Comparison of ENCODE assay signal across 8 mouse cellular contexts in the genomic region with DNA sequence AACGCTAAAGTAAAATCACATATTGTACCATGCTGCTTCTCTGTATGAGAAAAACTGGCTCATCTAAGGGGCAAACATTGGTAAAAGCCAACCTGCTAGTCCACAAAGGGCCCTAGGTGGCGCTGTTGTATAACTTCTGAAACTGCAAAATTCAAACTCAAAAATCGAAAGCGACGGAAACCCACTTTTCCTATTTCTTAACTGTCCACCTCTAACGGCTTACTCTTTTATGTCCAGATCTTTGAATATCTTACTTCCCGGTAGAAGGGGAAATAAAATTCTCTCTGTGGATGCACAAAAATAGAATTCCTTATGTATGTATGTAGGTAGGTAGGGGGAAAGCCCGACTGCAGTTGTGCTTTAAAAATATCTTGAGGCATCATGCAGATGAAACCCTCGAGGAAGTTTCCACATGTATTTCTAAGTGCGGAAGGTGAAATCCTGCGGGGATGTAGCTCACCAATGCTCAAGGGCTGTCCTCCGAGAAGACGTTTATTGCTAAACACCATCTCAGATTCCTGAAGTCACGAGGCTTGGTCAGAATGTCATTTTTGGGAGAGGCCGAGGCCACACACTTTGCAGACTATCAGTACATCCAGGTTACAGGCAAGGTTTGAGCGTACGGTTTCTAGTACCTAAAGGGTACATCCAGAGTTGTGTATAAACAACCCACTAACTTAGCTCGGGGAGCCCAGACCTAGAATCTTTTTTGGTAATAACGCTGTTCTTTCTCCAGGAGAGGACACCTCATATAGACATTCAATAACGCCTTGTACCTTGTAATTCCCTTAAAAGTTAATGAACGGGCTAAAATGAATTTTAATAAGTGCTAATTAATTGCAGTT.
A peak's percentile ranks its signal among the peaks of the same experiment; 100 is the strongest.
DNase-seq lines count a peak whose midpoint lies in the region; ATAC-seq and TF ChIP-seq lines count a peak whose summit lies in the region.

No protein-coding gene starts in this region.

- no peaks in the 10 kb centered on the region for H3K27me3 ChIP-seq in thymus, adult 2 months (ENCODE audit: control insufficient read depth, insufficient read depth, low read length)
- no peaks in the 10 kb centered on the region for H3K27me3 ChIP-seq in intestine, postnatal 0 days (replicated peaks; ENCODE audit: control insufficient read depth, insufficient read depth, low read length)
- H3K27me3 ChIP-seq in midbrain, embryonic 11.5 days (ENCODE audit: control insufficient read depth, insufficient read depth, low read length): no peaks in the 10 kb centered on the region

- H3K4me2 ChIP-seq in intestine, postnatal 0 days (replicated peaks; ENCODE audit: low read depth): peak overlapping the region; percentile 94
- H3K4me2 ChIP-seq in midbrain, embryonic 11.5 days: peak overlapping the region; percentile 46

- no peaks in the 10 kb centered on the region for H3K9me3 ChIP-seq in intestine, postnatal 0 days (ENCODE audit: control insufficient read depth)
- H3K9me3 ChIP-seq in midbrain, embryonic 11.5 days (ENCODE audit: control insufficient read depth, low read length): no peaks in the 10 kb centered on the region

- intact Hi-C loops in gastrocnemius, postnatal 14 days (cut with DNase I; ENCODE audit: low total_unique reads): no loop called here
- intact Hi-C loops in left cerebral cortex, postnatal 4 days (cut with DNase I): loop anchor here (10.0 kb wide), 2 partner anchors 381 to 991 kb away; no protein-coding TSS in a partner anchor

- peaks cover 2% of the 10 kb centered on the region; the same call in 1 of the 2 replicates for H3K4me1 ChIP-seq in thymus, adult 2 months (replicated peaks; ENCODE audit: control insufficient read depth, insufficient read depth, low read length)
- peaks cover 1% of the 10 kb centered on the region; the same call in 1 of the 2 replicates for H3K4me1 ChIP-seq in cortical plate, adult 2 months (ENCODE audit: control insufficient read depth, insufficient read depth, low read length)
- H3K4me1 ChIP-seq in intestine, postnatal 0 days (replicated peaks; ENCODE audit: control insufficient read depth, insufficient read depth, low read length): no peaks in the 10 kb centered on the region
- no peaks in the 10 kb centered on the region for H3K4me1 ChIP-seq in midbrain, embryonic 11.5 days (ENCODE audit: control insufficient read depth, insufficient read depth, low read length)

- peak; percentile 49 for DNase-seq in thymus, adult 2 months
- no peak for DNase-seq in thymus, adult 18-20 months
- DNase-seq in gastrocnemius, postnatal 14 days: peak; percentile 55
- peak; percentile 84 for DNase-seq in left cerebral cortex, postnatal 4 days
- peak; percentile 97 for DNase-seq in midbrain, embryonic 11.5 days (ENCODE audit: low spot score, missing footprints)
- DNase-seq in spleen, postnatal 36 days (ENCODE audit: low spot score in 2 of 2): peak; percentile 19 to 30

- no peak for ATAC-seq in intestine, postnatal 0 days
- ATAC-seq in midbrain, embryonic 11.5 days (ENCODE audit: low FRiP score): peak; percentile 73

- no peak overlapping the region for H3K27ac ChIP-seq in thymus, adult 2 months (ENCODE audit: control insufficient read depth, insufficient read depth, low read length)
- peak overlapping the region; percentile 5; the same call in 1 of the 2 replicates for H3K27ac ChIP-seq in cortical plate, adult 2 months (ENCODE audit: insufficient read depth, low read length)
- H3K27ac ChIP-seq in intestine, postnatal 0 days (ENCODE audit: low read depth, low read length): no peak overlapping the region
- H3K27ac ChIP-seq in midbrain, embryonic 11.5 days (ENCODE audit: low read depth, low read length): no peak overlapping the region

- 0 out of 2 replicates have a peak overlapping the region, but pooled peaks have one; percentile 20 for H3K4me3 ChIP-seq in thymus, adult 2 months (ENCODE audit: control insufficient read depth, insufficient read depth, low read length)
- peak overlapping the region; percentile 35 for H3K4me3 ChIP-seq in cortical plate, adult 2 months (ENCODE audit: insufficient read depth, low read length)
- peak overlapping the region; percentile 48 for H3K4me3 ChIP-seq in intestine, postnatal 0 days (ENCODE audit: low read depth, low read length)
- H3K4me3 ChIP-seq in midbrain, embryonic 11.5 days (ENCODE audit: low read depth, low read length): peak overlapping the region; percentile 25

- H3K9ac ChIP-seq in intestine, postnatal 0 days (ENCODE audit: low read depth, low read length): peak overlapping the region; percentile 48
- H3K9ac ChIP-seq in midbrain, embryonic 11.5 days (ENCODE audit: low read length): peak overlapping the region; percentile 66

- 4% methylated on average over 21 of the region's 21 CpGs for WGBS in thymus, adult 2 months
- 7% methylated on average over 21 of the region's 21 CpGs for WGBS in intestine, postnatal 0 days
- WGBS in midbrain, embryonic 11.5 days: 13% methylated on average over 21 of the region's 21 CpGs

- TF ChIP-seq POLR2A in thymus, adult 2 months (IDR thresholded peaks at IDR 0.05; ENCODE audit: control insufficient read depth, extremely low read depth, insufficient read depth, low read length, poor library complexity): no peak
- no peak for TF ChIP-seq POLR2A in cortical plate, adult 2 months (IDR thresholded peaks at IDR 0.05; ENCODE audit: extremely low read depth, insufficient read depth, low read length)

- no peak for TF ChIP-seq CTCF in thymus, adult 2 months (IDR thresholded peaks at IDR 0.05; ENCODE audit: borderline replicate concordance, control insufficient read depth, extremely low read depth, insufficient read depth, low read length, poor library complexity)
- peak; percentile 82 for TF ChIP-seq CTCF in cortical plate, adult 2 months (IDR thresholded peaks at IDR 0.05; ENCODE audit: extremely low read depth, insufficient read depth, low read length)
- peak; percentile 86 for TF ChIP-seq CTCF in intestine, postnatal 0 days (IDR thresholded peaks at IDR 0.05; ENCODE audit: low read depth)

- H3K36me3 ChIP-seq in thymus, adult 2 months (ENCODE audit: control insufficient read depth, insufficient read depth, low read length): no peaks in the 10 kb centered on the region
- no peaks in the 10 kb centered on the region for H3K36me3 ChIP-seq in intestine, postnatal 0 days (ENCODE audit: control insufficient read depth, insufficient read depth)
- H3K36me3 ChIP-seq in midbrain, embryonic 11.5 days (ENCODE audit: control insufficient read depth, insufficient read depth, low read length): no peaks in the 10 kb centered on the region

Comparison
In these comparisons a context has a peak if more than half of its experiments do, and no peak if none do; other contexts are left out.
1. DNase-seq: peak in thymus, adult 2 months (single experiment), gastrocnemius, postnatal 14 days (single experiment), left cerebral cortex, postnatal 4 days (single experiment), midbrain, embryonic 11.5 days (single experiment) and spleen, postnatal 36 days (2 of 2); none in thymus, adult 18-20 months (0 of 2).
2. Peak in every context shown above with its lines, with median percentiles within 50 percentile points of each other: H3K4me3 ChIP-seq.